Mouse (Mus musculus) right cerebral cortex, postnatal 36 days (tissue): ENCODE measurements at regions not wholly inside any gene's neighbourhood (a gene's known extent, or its start where the extent isn't known, plus 50 kb on each side); places are given as distances from the start of the nearest gene placed in this dataset.

Experiments
- DNase-seq, 2 experiments: peaks; one replicate each; pipeline ENCODE4 v3.0.0; 2022; ENCODE audit warnings: low spot score in 2 of 2, mixed read lengths in 1 of 2

DNA sequence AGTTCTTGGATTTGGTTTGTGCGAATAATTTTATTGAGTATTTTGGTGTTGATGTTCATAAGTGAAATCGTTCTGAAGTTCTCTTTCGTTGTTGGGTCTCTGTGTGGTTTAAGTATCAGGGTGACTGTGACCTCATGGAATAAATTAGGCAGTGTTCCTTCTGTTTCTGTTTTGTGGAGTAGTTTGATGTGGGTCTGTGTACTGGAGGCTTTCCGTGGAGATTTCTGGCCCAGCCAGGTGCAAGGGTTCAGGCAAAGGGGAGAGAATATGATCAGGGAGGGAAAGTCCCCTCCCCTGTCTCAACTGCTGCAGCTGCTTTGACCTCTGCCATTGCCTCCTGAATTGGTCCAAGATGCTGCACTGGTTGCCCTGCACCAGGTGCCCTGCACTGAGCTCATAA lies 775.7 kb downstream of the Otol1 start:
- DNase-seq: no peak

DNA sequence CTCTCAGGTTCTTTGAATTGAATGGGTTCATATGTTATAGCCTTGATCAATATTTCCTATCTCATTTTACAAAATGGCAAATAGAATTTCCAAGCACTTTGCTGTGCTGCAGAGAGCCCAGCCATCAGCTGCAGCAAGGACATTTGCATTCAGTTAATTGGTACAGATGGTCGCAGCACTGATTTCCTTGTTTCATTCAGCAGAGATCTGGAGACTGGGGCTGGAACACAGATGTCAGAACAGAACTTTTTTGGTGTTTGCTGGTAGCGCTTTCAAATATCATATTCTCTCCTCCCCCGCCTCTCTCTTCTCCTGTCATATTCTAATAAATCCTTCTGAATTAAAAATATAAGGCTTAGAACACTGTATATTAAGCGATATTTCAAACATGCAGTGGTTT lies 794.8 kb downstream of the Otol1 start:
- peak; percentile 6 to 14 for DNase-seq

DNA sequence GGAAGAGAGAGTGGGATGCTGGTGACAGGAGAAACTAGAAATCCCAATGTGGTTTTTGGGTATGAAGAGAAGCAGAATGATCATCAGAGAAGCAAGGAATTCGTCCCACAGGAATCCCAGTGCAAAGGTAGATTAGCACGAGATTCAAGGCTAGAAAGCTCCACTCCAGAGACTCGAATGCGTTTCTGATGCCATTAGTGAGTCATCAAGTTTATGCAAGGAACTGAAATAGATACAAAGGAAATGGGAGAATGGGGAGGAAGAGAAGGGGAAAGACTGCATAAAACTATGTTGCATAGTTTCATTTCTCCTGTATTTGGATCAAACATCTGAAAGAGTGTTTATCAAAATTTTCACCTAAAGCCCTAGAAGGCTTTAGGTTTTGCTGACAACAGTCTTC lies 796.0 kb downstream of the Otol1 start:
- DNase-seq: no peak

DNA sequence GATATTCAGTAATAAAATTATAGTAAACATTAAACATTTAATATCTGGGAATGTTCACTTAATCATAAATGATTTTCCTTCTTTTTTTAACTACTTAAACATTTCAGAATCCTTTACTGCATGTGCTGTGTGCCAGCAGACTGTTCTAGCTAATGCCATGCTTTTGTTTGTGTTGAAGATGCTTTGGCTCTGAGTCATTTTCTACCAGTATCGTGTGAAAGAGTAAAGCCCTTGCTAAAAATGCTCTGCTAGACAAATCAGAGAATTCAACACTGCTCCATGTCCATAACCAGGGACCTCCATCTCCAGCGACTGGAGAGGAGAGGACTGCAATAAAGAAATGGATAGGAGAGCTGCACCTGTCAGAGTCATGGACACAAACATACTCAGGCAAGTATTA lies 796.5 kb downstream of the Otol1 start:
- no peak for DNase-seq

DNA sequence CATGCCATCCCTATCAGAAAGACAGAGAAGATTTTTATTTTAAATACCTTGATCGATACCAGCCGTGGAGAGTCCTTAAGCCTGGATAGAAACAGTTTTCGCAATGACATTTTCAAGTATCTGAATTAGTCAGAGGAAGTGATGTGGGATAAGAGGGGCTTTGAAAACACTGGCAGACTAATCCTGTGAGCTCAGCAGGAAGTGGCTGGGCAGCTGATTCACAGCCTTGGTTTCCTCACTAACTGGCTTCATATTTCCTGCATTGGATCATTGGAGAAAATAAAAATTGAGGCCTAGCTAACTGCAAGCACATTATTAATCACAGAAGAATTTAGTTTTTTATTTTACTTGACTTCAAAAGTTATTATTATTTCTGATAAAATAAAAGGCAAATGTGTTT lies 799.8 kb downstream of the Otol1 start:
- DNase-seq: no peak
